Mouse (Mus musculus) testis, adult 2 months (tissue): Measurements from ENCODE around the gene Mdc1. TPM values are rescaled to one million over a fixed set of nuclear protein-coding genes. Genes with fewer than 3 reads are reported as not detected.

Source experiments
- H3K27ac ChIP-seq: fragments of 200-500 bp; 2 replicates; pipeline ENCODE4 v1.5.1; 2012; ENCODE audit warnings: low read depth, low read length; ENCODE audit not compliant: control insufficient read depth, insufficient read depth
- H3K27me3 ChIP-seq: fragments of 200-500 bp; 2 replicates; pipeline ENCODE4 v1.6.1; 2012; ENCODE audit warnings: mild to moderate bottlenecking, low read length, moderate library complexity; ENCODE audit not compliant: control insufficient read depth, insufficient read depth
- H3K36me3 ChIP-seq: fragments of 200-500 bp; 2 replicates; pipeline ENCODE4 v1.6.1; 2012; ENCODE audit warnings: mild to moderate bottlenecking, low read length; ENCODE audit not compliant: control insufficient read depth, insufficient read depth
- H3K4me1 ChIP-seq: fragments of 200-500 bp; 2 replicates; pipeline ENCODE4 v1.6.1; 2012; ENCODE audit warnings: low read length; ENCODE audit not compliant: control insufficient read depth, insufficient read depth
- H3K4me3 ChIP-seq: fragments of 200-500 bp; 2 replicates; pipeline ENCODE4 v1.5.1; 2012; ENCODE audit warnings: low read depth, mild to moderate bottlenecking, low read length, moderate library complexity, mixed read lengths; ENCODE audit not compliant: control insufficient read depth
- CTCF ChIP-seq: fragments of 200-500 bp; IDR thresholded peaks from 2 replicates; pipeline ENCODE4 v1.5.1; 2012; ENCODE audit warnings: low read depth, mild to moderate bottlenecking, inconsistent platforms, low read length, moderate library complexity; ENCODE audit not compliant: control insufficient read depth, insufficient read depth, insufficient replicate concordance
- POLR2A ChIP-seq: fragments of 200-500 bp; IDR thresholded peaks from 2 replicates; pipeline ENCODE4 v1.6.1; 2012; ENCODE audit warnings: low read depth, mild to moderate bottlenecking, inconsistent platforms, low read length, moderate library complexity; ENCODE audit not compliant: control insufficient read depth
- polyA plus RNA-seq: library from polyadenylated mRNA; depleted of rRNA; stranded (reverse); fragments of >200 nt; gene quantifications from 2 replicates; pipeline ENCODE4 v1.2.3, GENCODE M21; 2012

Gene Mdc1
- polyA plus RNA-seq, 1 experiment, result 81.1 TPM

GRCm38 (mm10) chr17:35866911-35867890 lies 25.9 kb downstream of the Mdc1 start:
- no peaks in the 10 kb centered on the region for H3K36me3 ChIP-seq
- H3K27me3 ChIP-seq, result peaks cover 9% of the 10 kb centered on the region
- H3K4me3 ChIP-seq, result peak overlapping the region; percentile 92
- peak overlapping the region; percentile 88 for H3K27ac ChIP-seq
- TF ChIP-seq CTCF (no peak), POLR2A (no peak)
- H3K4me1 ChIP-seq, result peaks cover 39% of the 10 kb centered on the region

GRCm38 (mm10) chr17:35868165-35868820 lies 27.0 kb downstream of the Mdc1 start:
- no peaks in the 10 kb centered on the region for H3K36me3 ChIP-seq
- H3K27me3 ChIP-seq, result peaks cover 9% of the 10 kb centered on the region
- H3K27ac ChIP-seq, result peak overlapping the region; percentile 34; the same call in 1 of the 2 replicates
- H3K4me3 ChIP-seq, result peak overlapping the region; percentile 92
- TF ChIP-seq CTCF (no peak), POLR2A (no peak)
- H3K4me1 ChIP-seq, result peaks cover 39% of the 10 kb centered on the region

- H3K4me1 ChIP-seq, result peaks cover 36% of the 10 kb centered on the region
- TF ChIP-seq POLR2A (no peak), CTCF (no peak)
- H3K27ac ChIP-seq, result no peak overlapping the region; the same call in 1 of the 2 replicates
- peaks cover 9% of the 10 kb centered on the region for H3K27me3 ChIP-seq
- H3K36me3 ChIP-seq, result no peaks in the 10 kb centered on the region
- H3K4me3 ChIP-seq, result peak overlapping the region; percentile 66
Measured at GRCm38 (mm10) chr17:35868961-35869345, 27.6 kb downstream of the Mdc1 start.

DNA sequence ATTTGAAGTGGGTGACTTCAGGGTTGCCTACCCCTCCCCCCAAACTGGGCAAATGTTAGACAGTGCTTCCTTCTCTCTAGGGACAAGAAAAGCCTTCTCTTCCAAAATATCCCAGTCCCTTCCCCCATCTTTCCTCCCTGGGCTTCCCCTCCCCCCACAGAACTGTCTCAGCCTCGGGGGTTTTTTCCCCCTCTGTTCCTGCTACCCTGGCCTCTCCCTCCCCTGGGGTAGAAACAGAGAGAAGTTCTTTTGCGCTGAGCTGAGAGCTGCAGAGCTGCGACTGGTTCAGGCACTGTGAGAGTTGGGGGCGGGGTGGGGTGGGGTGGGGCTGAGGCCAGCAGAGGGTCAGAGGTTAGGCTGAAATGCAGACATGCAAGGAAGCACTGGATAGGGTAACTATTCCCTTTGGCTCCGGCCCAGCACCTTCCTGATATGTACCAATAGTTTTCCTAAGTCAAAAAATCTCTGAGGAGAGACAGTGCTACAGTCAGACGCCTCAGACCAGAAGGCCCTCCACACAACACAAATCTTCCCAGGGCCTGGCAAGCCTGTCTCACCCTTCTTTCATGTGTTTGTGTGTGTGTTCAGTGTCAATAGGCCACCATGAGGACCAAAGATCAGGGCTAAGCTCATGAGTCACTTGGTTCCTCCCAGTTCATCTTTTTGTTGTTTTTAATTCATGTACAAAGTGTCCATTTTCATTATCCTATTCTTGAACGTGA lies 28.2 kb downstream of the Mdc1 start:
- Histone ChIP-seq H3K36me3 (no peaks in the 10 kb centered on the region), H3K4me3 (peak overlapping the region; percentile 66), H3K27ac (peak overlapping the region; percentile 32), H3K27me3 (peaks cover 9% of the 10 kb centered on the region), H3K4me1 (peaks cover 33% of the 10 kb centered on the region)
- TF ChIP-seq POLR2A (no peak), CTCF (no peak)

GRCm38 (mm10) chr17:35870151-35870883 lies 29.0 kb downstream of the Mdc1 start:
- Histone ChIP-seq H3K27ac (peak overlapping the region; percentile 32; the same call in 1 of the 2 replicates), H3K27me3 (peaks cover 9% of the 10 kb centered on the region), H3K36me3 (no peaks in the 10 kb centered on the region), H3K4me3 (no peak overlapping the region), H3K4me1 (peaks cover 27% of the 10 kb centered on the region)
- TF ChIP-seq POLR2A (no peak), CTCF (no peak)

- Histone ChIP-seq H3K36me3 (no peaks in the 10 kb centered on the region), H3K27me3 (peaks cover 5% of the 10 kb centered on the region), H3K27ac (no peak overlapping the region), H3K4me1 (peaks cover 24% of the 10 kb centered on the region), H3K4me3 (no peak overlapping the region)
- TF ChIP-seq POLR2A, result no peak
- TF ChIP-seq CTCF, result peak; percentile 36; the same call in 1 of the 2 replicates
Measured at GRCm38 (mm10) chr17:35870884-35871696, 29.8 kb downstream of the Mdc1 start.
